Mouse (Mus musculus) erythroid progenitor cell, adult 5-6 weeks (primary cell): ENCODE measurements around the gene Fblim1. TPM values are rescaled to one million over a fixed set of nuclear protein-coding genes. Genes with fewer than 3 reads are reported as not detected.

Experiments used
- ATAC-seq: replicated peaks from 2 replicates; pipeline ENCODE4 v1.8.0; 2016; ENCODE audit warnings: moderate number of reproducible peaks, mild to moderate bottlenecking, moderate TSS enrichment, inconsistent platforms; ENCODE audit not compliant: poor library complexity, low FRiP score, severe bottlenecking
- total RNA-seq, 2 experiments: library from RNA; stranded (forward) in 1 of 2; stranded (reverse) in 1 of 2; fragments of 150-400 nt in 1 of 2; fragments of 186-747, 209-891 nt in 1 of 2; gene quantifications; 2 replicates each; pipeline versions ENCODE4 v1.2.3 to v1.2.4; 2015 to 2017; ENCODE audit warnings: low replicate concordance in 2 of 2

Gene Fblim1
- total RNA-seq, 2 experiments from 2014 or later: 2.9 TPM; not detected in 1

DNA sequence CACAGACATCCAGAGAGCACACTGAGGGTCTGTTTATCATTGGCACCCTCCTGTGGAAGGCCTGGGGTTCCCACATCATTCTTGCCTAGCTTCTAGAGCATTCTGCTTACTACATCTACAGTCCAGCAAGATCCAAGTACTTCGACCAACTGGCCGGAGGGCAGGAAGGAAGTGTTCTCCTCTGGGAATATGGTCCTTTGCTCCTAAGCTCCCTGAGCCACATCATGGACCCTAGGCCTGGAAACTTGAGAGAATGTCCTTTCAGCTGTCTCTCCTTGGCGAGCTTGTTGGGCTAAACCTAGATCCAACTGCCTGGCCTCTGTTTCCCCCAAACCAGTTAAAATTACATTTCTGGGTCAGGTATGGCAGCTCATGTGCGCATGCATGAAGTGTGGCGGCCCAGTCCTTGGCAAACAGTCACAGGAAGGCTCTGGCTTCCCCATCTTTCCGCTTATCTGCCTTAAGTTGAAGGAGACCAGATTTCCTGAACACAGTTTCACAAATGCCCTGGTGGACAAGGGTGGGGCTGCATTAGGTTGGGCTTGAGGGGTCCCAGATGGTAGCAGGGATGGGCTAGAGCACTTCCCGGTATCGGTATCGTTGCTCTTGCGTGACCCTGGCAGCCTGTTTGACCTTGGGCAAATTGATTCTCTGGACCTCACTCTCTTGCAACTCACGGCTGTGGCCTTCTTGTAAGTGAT is 3.2 kb downstream of the Fblim1 start:
- no peak for ATAC-seq

DNA sequence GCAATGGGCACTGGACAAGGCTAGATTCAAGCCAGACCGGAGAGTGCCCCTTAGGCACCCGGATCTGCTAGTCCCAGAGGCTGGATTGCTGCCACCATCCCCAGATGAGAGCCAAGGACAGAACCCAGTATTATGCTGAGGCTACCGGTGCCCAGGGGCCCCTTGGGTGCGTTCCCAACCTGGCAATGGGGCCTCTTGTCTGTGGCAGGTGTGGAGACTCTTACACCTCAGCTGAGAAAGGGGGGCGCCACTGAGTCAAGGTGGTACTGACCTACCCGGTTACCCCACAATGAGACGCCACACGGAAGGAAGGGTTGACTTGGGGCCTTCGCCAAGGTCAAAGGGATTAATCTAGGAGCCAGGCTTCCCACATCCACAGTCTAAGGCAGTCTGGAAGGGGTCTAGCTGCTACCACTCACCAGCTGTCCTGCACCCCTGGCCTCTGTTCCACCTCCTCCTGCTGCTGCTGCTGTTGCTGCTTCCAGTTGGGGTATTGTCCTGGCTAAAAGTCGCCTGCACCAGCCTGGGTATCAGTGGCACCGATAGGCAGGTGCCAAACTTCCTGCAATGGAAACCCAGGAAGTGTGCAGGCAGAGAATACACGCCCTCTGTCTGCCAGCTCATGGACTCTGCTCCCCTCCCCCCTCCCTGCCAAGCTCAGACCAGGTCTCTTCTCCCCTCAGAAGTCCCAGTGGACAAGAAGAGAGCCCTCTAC is 4.6 kb downstream of the Fblim1 start:
- ATAC-seq: no peak

- no peak for ATAC-seq
Observed at GRCm38 (mm10) chr4:141600364-141600763, 5.5 kb downstream of the Fblim1 start.

DNA sequence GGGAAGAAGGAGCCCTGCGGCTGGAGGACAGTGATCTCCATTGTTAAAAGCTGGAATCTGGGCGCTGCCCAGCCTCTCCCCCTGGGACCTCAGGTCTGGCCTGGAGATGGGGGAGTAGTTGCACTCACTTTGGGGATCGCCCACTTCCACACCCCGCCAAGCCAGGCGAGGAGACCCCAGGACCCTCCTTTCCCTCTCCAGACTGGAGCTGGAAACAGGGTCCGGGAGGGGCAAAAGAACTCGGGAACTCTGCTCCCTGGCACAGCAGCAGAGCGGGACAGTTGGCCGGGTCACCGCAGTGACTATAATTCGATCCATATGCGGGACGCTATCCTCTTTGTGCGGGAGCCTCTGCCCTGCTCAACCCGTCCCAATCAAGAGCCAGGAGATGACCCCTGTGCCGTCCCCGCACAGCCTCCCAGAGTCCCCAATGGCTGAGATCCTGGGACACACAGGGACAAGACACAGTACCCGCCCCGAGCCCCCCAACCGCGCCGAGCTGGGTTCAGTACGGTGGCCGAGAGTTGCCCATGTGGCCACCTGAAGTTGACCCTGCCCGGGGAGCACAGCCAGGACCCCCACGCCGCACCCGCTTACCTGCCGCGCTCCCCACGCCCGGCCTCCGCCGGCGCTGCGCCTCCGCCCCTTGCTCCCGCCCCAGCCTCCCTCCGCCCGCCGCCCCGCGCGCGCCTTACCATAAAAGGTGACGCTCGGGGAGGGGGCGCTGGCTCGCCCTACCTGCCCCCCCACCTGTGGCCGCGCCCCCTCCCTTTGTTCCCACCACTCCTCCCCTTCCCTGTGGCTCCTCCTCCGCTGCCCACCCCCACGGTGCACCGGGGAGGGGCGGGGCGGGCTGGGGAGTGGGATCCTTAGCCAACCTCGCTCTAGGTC is 6.4 kb downstream of the Fblim1 start:
- ATAC-seq: no peak

DNA sequence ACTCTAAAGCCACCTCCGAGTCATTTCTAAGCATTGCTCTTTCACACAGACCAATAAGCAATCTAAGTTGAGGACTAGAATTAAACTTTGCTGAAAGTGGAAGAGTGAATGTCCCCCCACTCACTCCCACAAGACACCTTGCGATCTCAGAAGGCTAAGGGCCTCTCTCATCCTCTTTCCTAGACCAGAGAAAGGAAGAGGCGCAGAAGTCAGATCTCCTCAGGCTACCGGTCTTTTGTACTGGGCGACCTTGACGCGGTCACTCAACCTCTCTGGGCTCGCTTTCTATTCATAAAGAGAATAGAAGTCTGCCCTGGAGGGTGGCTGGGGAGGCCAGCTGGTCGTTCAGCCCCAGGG is 7.0 kb downstream of the Fblim1 start:
- no peak for ATAC-seq

GRCm38 (mm10) chr4:141598199-141598893 is 7.5 kb downstream of the Fblim1 start:
- ATAC-seq: no peak

- ATAC-seq: no peak
Observed at GRCm38 (mm10) chr4:141596700-141597328, 9.1 kb downstream of the Fblim1 start.

- no peak for ATAC-seq
Observed at GRCm38 (mm10) chr4:141595605-141596268, 10.2 kb downstream of the Fblim1 start.

DNA sequence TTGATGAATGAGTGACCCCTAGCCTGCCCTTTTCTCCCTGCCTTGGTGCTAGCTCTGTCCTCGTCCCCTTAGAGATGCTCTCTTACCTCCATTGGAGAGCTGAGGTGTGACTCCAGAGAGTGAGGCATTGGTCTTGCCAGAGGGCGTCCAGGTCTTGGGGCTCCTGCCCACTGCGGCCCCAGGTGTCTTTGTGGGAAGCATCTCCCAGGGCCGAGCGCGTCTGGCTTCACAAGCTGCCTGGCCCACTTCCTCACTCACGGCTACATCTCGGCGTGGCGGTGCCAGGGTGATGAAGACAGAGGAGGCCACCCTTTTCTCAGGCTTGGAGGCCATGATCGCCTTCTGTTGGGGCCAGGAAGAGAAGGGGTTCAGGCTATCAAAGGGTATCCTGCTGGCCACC is 10.8 kb downstream of the Fblim1 start:
- no peak for ATAC-seq

DNA sequence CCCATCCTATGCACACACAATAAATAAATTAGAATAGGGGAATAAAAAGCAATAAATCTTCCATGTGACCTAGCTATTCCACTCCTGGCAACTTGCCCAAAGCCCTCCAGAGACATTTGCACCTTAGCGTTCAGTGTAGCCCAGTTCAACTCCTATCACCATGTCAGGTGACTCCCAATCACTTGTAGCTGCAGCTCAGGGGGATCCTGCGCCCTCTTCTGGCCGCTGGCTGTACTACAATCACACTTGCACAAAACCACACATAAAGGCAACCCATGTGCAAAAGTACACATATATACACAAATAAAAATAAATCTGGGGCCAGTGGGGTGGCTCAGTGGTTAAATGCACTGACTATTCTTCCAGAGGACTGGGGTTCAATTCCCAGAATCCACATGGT is 14.3 kb downstream of the Fblim1 start:
- peak; percentile 63; the same call in 1 of the 2 replicates for ATAC-seq

GRCm38 (mm10) chr4:141583919-141584318 is 22.0 kb downstream of the Fblim1 start:
- no peak for ATAC-seq

GRCm38 (mm10) chr4:141581051-141581450 is 24.8 kb downstream of the Fblim1 start:
- no peak for ATAC-seq

- ATAC-seq: no peak
Observed at GRCm38 (mm10) chr4:141578833-141579232, 27.1 kb downstream of the Fblim1 start.

GRCm38 (mm10) chr4:141576877-141577276 is 29.0 kb downstream of the Fblim1 start:
- ATAC-seq: no peak

DNA sequence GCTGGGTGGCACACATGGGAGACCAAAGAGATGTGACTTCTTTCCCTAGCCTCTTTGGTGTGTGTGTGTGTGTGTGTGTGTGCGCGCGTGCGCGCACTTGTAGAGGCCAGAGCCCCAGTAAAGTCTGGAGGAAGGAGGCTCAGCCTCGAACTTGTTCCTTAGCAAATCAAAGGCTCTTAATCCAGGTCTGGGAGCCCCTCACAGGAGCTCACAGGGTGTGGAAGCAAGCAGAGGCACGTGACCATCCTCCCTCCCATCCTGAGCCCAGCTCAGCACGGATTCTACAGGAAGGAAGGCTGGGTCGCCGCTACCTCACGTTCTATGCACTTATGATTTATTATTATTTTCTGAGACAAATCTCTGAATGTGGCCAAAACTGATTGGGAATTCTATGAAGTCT is 29.5 kb downstream of the Fblim1 start:
- ATAC-seq: no peak

GRCm38 (mm10) chr4:141574789-141575702 is 30.9 kb downstream of the Fblim1 start:
- ATAC-seq: peak; percentile 71

GRCm38 (mm10) chr4:141573359-141573966 is 32.4 kb downstream of the Fblim1 start:
- ATAC-seq: no peak
